Mouse (Mus musculus) heart, postnatal 36 days (tissue): ENCODE measurements around the gene 2410004B18Rik. TPM values are rescaled to one million over a fixed set of nuclear protein-coding genes. Genes with fewer than 3 reads are reported as not detected.

Experiments
- DNase-seq, 2 experiments: peaks; one replicate each; pipeline ENCODE4 v3.0.0; 2021 to 2022
- intact Hi-C: fragments of 180-260 bp; cut with DNase I; formaldehyde crosslinking; loops from one replicate; pipeline ENCODE4 v1.15.1; 2025
- total RNA-seq, 2 experiments: library from RNA; stranded (reverse); gene quantifications; 2 replicates each; pipeline ENCODE4 v1.2.3; 2021

Gene 2410004B18Rik
- total RNA-seq, 2 experiments from 2014 or later: 16.0 to 16.6 TPM

GRCm38 (mm10) chr3:145991976-145992730, 54.3 kb downstream of the 2410004B18Rik start:
- intact Hi-C loops: no loop called here
- DNase-seq: no peak

- intact Hi-C loops: no loop called here
- peak; percentile 40 to 65 for DNase-seq
These were observed 55.0 kb downstream of the 2410004B18Rik start for GRCm38 (mm10) chr3:145992796-145993195.

GRCm38 (mm10) chr3:145993481-145994201, 55.8 kb downstream of the 2410004B18Rik start:
- DNase-seq: no peak
- intact Hi-C loops: no loop called here

Other genes starting within 250 kb of the 2410004B18Rik start
- 1 to 10 TPM; 8.4 to 8.9 TPM for gene Ddah1, start 179.3 kb upstream of the 2410004B18Rik start, total RNA-seq
- gene Bcl10, start 15.2 kb upstream of the 2410004B18Rik start, total RNA-seq: 10 to 100 TPM; 18.2 to 19.6 TPM
- gene Syde2, start 49.9 kb downstream of the 2410004B18Rik start, total RNA-seq: 10 to 100 TPM; 13.8 to 18.6 TPM
- gene Wdr63, start 170.1 kb downstream of the 2410004B18Rik start, total RNA-seq: not detected
- not detected for gene Mcoln3, start 179.4 kb downstream of the 2410004B18Rik start, total RNA-seq
- gene Mcoln2, start 211.8 kb downstream of the 2410004B18Rik start, total RNA-seq: under 1 TPM; 0.22 to 0.25 TPM